Mouse (Mus musculus): Measurements from ENCODE around the gene Prdx6.

Gene Prdx6

GRCm38 (mm10) chr1:161250604-161251416, at the start of gene Prdx6:
Gene Prdx6 (minus strand): TSS chr1:161251219.
- TF ChIP-seq GATA4 (IDR thresholded peaks at IDR 0.05; ENCODE audit: insufficient replicate concordance, low read length) = no peak

GRCm38 (mm10) chr1:161288256-161288655, 37.2 kb upstream of the Prdx6 start:
- no peak for TF ChIP-seq GATA4 (IDR thresholded peaks at IDR 0.05; ENCODE audit: insufficient replicate concordance, low read length)

GRCm38 (mm10) chr1:161286726-161287310, 35.8 kb upstream of the Prdx6 start:
- no peak for TF ChIP-seq GATA4 (IDR thresholded peaks at IDR 0.05; ENCODE audit: insufficient replicate concordance, low read length)

DNA sequence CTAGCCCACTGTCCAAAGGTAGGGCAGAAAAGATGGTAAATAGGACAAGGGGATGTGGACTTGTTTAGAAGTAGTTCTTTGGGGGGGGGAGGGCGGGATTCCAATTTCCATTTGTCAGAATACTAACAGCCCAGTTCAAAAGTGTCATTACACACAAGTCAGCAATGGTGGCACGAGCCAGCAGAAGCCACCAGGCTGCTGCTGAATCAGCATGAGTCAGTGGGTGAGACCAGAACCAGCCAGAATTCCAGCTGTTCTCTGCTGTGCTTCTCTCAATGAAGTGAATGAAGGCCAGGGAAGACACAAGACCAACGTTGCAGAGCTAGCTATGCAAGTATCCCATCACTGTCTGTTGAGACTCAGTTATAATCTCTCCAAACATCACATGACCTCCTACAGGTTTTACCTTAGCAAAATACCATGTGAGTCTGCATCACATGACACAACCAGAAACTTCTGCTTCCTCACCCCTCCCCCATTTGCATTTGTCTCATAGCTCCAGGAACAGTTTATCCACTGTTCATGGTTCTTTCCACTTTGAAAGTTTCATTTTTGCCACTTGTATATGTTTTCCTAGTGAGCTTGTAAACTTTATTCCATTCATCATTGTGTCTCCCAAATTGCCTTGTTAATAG, 30.2 kb upstream of the Prdx6 start:
- TF ChIP-seq GATA4 (IDR thresholded peaks at IDR 0.05; ENCODE audit: insufficient replicate concordance, low read length) = no peak

DNA sequence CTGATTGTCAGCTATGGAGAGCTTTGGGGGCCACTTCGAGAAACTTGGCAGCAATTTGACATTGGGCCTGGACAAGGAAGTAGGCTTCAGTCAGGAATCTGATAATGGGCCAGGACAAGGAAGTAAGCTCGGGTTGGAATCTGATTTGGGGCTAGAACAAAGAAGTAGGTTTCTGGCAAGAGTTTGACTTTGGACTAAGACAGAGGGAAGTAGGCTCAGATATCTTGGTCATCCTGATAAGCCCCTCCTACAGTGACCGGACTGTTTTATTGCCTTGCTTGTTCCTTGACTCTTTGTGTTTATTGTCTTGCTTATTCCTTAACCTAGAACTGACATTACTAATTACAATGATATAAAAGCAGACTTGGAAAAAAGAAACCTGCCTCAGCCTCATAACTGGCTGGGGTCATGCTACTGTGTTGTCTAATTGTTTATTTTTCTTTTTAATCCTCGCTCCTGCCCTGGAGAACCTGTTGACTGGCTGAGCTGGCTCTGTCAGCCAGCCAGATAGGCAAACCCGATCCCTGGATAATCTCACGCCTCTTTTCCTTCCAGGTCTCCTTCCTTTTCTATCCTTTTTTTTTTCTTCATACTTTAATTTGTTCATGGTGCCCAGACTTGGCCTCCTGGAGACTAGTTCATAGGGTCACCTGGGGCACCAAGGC, 28.4 kb upstream of the Prdx6 start:
- no peak for TF ChIP-seq GATA4 (IDR thresholded peaks at IDR 0.05; ENCODE audit: insufficient replicate concordance, low read length)

- no peak for TF ChIP-seq GATA4 (IDR thresholded peaks at IDR 0.05; ENCODE audit: insufficient replicate concordance, low read length)
Observed at GRCm38 (mm10) chr1:161273486-161273885, 22.5 kb upstream of the Prdx6 start.

GRCm38 (mm10) chr1:161271461-161271810, 20.4 kb upstream of the Prdx6 start:
- TF ChIP-seq GATA4 (IDR thresholded peaks at IDR 0.05; ENCODE audit: insufficient replicate concordance, low read length) = no peak

DNA sequence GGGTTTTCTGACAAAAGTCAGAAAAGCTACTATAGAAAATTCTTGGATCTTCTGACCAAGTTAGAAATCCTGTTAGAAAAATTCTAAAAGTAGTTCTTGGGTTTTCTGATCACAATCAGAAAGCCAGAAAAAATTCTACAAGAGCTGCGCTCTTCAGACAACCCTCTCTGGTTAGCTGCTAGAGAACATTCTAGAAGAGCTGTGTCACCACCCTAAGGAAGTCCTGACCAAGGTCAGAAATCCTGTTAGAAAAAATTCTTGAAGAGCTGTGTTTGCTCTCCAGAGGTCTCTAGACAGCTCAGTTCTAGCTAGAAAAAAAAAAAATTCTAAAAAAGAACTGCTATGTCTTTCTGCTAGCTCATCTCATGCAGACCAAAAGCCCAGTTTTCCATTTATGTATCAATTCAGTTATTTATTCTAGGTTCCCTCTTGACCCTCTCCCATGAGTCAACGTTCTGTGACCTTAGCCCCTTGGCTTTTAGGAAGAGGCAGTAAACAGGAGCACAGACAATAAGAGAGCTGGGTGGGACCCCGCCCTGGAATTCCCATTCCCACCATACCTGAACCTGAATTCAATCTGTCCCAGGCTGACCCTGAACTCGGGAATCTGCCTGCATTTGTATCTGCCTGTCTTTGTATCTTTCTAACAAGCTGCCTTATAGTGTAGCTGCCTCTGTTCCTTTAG, 19.9 kb upstream of the Prdx6 start:
- TF ChIP-seq GATA4 (IDR thresholded peaks at IDR 0.05; ENCODE audit: insufficient replicate concordance, low read length) = no peak

DNA sequence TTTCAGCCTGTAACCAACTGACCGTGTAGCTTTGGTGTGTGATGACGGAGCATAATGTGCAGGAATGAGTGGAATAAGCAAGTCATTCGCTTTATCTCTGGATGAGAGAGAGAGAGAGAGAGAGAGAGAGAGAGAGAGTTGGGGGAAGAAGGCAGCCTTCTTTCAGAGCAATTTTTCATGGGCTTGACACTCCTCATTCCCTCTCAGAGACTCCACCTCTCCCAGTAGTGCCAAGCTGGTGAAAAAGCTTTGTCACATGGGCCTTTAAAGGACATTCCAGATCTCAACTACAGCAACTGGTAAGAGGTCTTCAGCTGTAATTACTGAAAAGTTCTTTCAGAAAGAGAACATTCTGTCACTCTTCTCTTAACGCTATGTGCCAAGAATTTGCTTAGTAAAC, 18.3 kb upstream of the Prdx6 start:
- TF ChIP-seq GATA4 (IDR thresholded peaks at IDR 0.05; ENCODE audit: insufficient replicate concordance, low read length) = no peak

DNA sequence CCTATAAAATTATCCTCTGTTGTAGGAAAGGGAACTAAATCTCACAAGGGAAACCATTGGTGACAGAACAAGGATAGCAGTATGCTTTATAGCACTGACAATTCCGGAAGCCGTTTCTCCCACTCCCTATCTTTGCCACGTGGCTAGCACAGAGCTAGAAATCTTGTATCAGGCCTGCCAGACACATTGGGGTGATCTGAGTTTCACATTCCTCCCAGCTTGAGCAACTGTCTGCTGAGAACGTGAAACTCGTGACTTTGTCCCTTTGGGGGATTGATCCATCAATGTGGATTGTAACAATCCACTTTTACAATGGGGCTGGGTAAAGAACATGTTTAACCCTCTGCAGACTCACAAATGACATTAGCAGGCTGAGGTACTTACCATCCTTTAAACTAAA, 17.9 kb upstream of the Prdx6 start:
- no peak for TF ChIP-seq GATA4 (IDR thresholded peaks at IDR 0.05; ENCODE audit: insufficient replicate concordance, low read length)

DNA sequence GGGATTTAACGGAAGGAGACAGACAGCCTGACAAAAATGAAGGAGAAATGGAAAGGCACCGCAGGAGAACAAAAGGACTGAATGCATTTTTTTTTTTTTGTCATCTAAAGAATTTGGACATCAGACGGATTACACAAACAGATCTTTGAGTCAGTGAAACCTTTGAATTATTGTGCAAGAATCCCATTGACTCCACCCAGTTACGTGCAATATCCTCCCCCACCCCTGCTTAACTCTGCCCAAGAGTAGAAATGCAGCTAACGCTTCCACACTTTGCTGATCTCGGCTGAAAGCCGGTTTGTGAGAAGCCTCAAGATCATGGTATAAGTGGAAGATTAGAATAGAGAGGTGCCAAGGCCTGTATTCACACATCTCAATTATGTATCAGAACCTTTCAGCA, 17.1 kb upstream of the Prdx6 start:
- no peak for TF ChIP-seq GATA4 (IDR thresholded peaks at IDR 0.05; ENCODE audit: insufficient replicate concordance, low read length)

DNA sequence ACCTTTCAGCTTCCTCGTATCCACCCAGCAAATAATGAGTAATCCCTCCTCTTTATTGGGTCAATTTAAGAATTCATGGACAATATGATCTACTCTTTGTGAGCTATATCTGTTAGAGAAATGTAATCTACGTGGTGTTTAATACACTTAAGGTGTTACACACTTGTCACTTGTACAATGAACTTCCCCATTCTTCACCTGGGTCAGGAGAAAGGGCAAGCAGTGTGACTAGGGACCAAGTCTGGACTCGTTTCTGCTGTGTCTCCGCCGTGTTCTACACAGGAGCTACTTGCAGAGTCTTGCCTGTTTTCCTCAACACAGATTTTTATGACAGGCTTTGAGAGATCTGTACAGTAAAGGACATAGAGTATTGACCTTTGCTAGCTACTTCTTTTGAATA, 13.9 kb upstream of the Prdx6 start:
- TF ChIP-seq GATA4 (IDR thresholded peaks at IDR 0.05; ENCODE audit: insufficient replicate concordance, low read length) = no peak

- TF ChIP-seq GATA4 (IDR thresholded peaks at IDR 0.05; ENCODE audit: insufficient replicate concordance, low read length) = no peak
Observed at GRCm38 (mm10) chr1:161263584-161263983, 12.6 kb upstream of the Prdx6 start.

GRCm38 (mm10) chr1:161262542-161262941, 11.5 kb upstream of the Prdx6 start:
- no peak for TF ChIP-seq GATA4 (IDR thresholded peaks at IDR 0.05; ENCODE audit: insufficient replicate concordance, low read length)

GRCm38 (mm10) chr1:161260761-161261160, 9.7 kb upstream of the Prdx6 start:
- no peak for TF ChIP-seq GATA4 (IDR thresholded peaks at IDR 0.05; ENCODE audit: insufficient replicate concordance, low read length)
